Mouse (Mus musculus): Measurements from ENCODE around the gene Emc7. TPM values are rescaled to one million over a fixed set of nuclear protein-coding genes. Genes with fewer than 3 reads are reported as not detected.

The Emc7 gene
- total RNA-seq, 2 experiments from 2014 or later: 44.4 to 46.2 TPM

GRCm38 (mm10) chr2:112474997-112475724 is 20.4 kb downstream of the Emc7 start:
- no peak for DNase-seq (ENCODE audit: extremely low spot score in 1 of 2, low spot score in 1 of 2)

- DNase-seq (ENCODE audit: extremely low spot score in 1 of 2, low spot score in 1 of 2): no peak
Observed at GRCm38 (mm10) chr2:112476554-112476953, 21.8 kb downstream of the Emc7 start.

GRCm38 (mm10) chr2:112480669-112481068 is 25.9 kb downstream of the Emc7 start, which contains the start of gene Chrm5:
TSS of gene Chrm5 (minus strand) at chr2:112480769.
- no peak for DNase-seq (ENCODE audit: extremely low spot score in 1 of 2, low spot score in 1 of 2)

- no peak for DNase-seq (ENCODE audit: extremely low spot score in 1 of 2, low spot score in 1 of 2)
Observed at GRCm38 (mm10) chr2:112481564-112481963, 26.8 kb downstream of the Emc7 start.

- DNase-seq (ENCODE audit: extremely low spot score in 1 of 2, low spot score in 1 of 2): no peak
Observed at GRCm38 (mm10) chr2:112482533-112483333, 27.9 kb downstream of the Emc7 start.

- no peak for DNase-seq (ENCODE audit: extremely low spot score in 1 of 2, low spot score in 1 of 2)
Observed at GRCm38 (mm10) chr2:112483334-112483651, 28.5 kb downstream of the Emc7 start.

GRCm38 (mm10) chr2:112484886-112485285 is 30.1 kb downstream of the Emc7 start:
- DNase-seq (ENCODE audit: extremely low spot score in 1 of 2, low spot score in 1 of 2): no peak

- no peak for DNase-seq (ENCODE audit: extremely low spot score in 1 of 2, low spot score in 1 of 2)
Observed at GRCm38 (mm10) chr2:112490483-112491196, 35.8 kb downstream of the Emc7 start.

- no peak for DNase-seq (ENCODE audit: extremely low spot score in 1 of 2, low spot score in 1 of 2)
Observed at GRCm38 (mm10) chr2:112491629-112492028, 36.8 kb downstream of the Emc7 start.

GRCm38 (mm10) chr2:112492431-112492855 is 37.6 kb downstream of the Emc7 start:
- DNase-seq (ENCODE audit: extremely low spot score in 1 of 2, low spot score in 1 of 2): no peak

GRCm38 (mm10) chr2:112492856-112493538 is 38.2 kb downstream of the Emc7 start, which contains the start of gene Aven:
TSS of gene Aven (plus strand) at chr2:112492964.
- peak; percentile 70 to 78 for DNase-seq (ENCODE audit: extremely low spot score in 1 of 2, low spot score in 1 of 2)

GRCm38 (mm10) chr2:112493539-112494260 is 38.9 kb downstream of the Emc7 start:
- DNase-seq (ENCODE audit: extremely low spot score in 1 of 2, low spot score in 1 of 2): no peak

GRCm38 (mm10) chr2:112497851-112498250 is 43.1 kb downstream of the Emc7 start:
- no peak for DNase-seq (ENCODE audit: extremely low spot score in 1 of 2, low spot score in 1 of 2)

GRCm38 (mm10) chr2:112501209-112501608 is 46.4 kb downstream of the Emc7 start:
- peak; percentile 45 to 63 for DNase-seq (ENCODE audit: extremely low spot score in 1 of 2, low spot score in 1 of 2)

GRCm38 (mm10) chr2:112503978-112504377 is 49.2 kb downstream of the Emc7 start:
- DNase-seq (ENCODE audit: extremely low spot score in 1 of 2, low spot score in 1 of 2): no peak

GRCm38 (mm10) chr2:112506841-112507435 is 52.1 kb downstream of the Emc7 start:
- no peak for DNase-seq (ENCODE audit: extremely low spot score in 1 of 2, low spot score in 1 of 2)

GRCm38 (mm10) chr2:112507444-112507843 is 52.6 kb downstream of the Emc7 start:
- DNase-seq (ENCODE audit: extremely low spot score in 1 of 2, low spot score in 1 of 2): no peak

GRCm38 (mm10) chr2:112510140-112510539 is 55.3 kb downstream of the Emc7 start:
- DNase-seq (ENCODE audit: extremely low spot score in 1 of 2, low spot score in 1 of 2): no peak

GRCm38 (mm10) chr2:112513036-112513435 is 58.2 kb downstream of the Emc7 start:
- no peak for DNase-seq (ENCODE audit: extremely low spot score in 1 of 2, low spot score in 1 of 2)

Data from layer of hippocampus, postnatal 25 days (tissue).